Mouse (Mus musculus): Measurements from ENCODE around the gene Fli1.

GRCm38 (mm10) chr9:32492753-32493152, 49.9 kb downstream of the Fli1 start:
- no peak for TF ChIP-seq CTCF (IDR thresholded peaks at IDR 0.05; ENCODE audit: low read depth, low read length)
- no peak for TF ChIP-seq GATA2 (IDR thresholded peaks at IDR 0.05; ENCODE audit: borderline replicate concordance, low read depth, low read length)
